Mouse (Mus musculus): ENCODE data around the gene Adora1.

GRCm38 (mm10) chr1:134224649-134225227, 10.5 kb downstream of the Adora1 start:
- TF ChIP-seq CTCF (IDR thresholded peaks at IDR 0.05; ENCODE audit: low read depth) (no peak), EP300 (IDR thresholded peaks at IDR 0.05; ENCODE audit: low read depth) (no peak)

All from liver, embryonic 14.5 days (tissue).